Mouse (Mus musculus) embryonic facial prominence, embryonic 15.5 days (tissue): ENCODE results near the gene Iqcb1. TPM values are rescaled to one million over a fixed set of nuclear protein-coding genes. Genes with fewer than 3 reads are reported as not detected.
A peak's percentile ranks its signal among the peaks of the same experiment; 100 is the strongest.

Experiments used
- ATAC-seq: fragments of 200-750 bp; cut with Nextera tagmentation; 2 replicates; pipeline ENCODE4 v1.8.0; 2017; ENCODE audit warnings: low read depth, moderate TSS enrichment; ENCODE audit not compliant: insufficient number of reproducible peaks, low FRiP score, low TSS enrichment
- H3K27ac ChIP-seq: fragments of 300-500 bp; sonication (generic); replicated peaks from 2 replicates; pipeline ENCODE4 v1.5.1; 2015; ENCODE audit warnings: mild to moderate bottlenecking, inconsistent platforms
- H3K27me3 ChIP-seq: fragments of 300-500 bp; sonication (generic); 2 replicates; pipeline ENCODE4 v1.6.1; 2015; ENCODE audit warnings: inconsistent platforms
- H3K36me3 ChIP-seq: fragments of 300-500 bp; sonication (generic); 2 replicates; pipeline ENCODE4 v1.6.1; 2015; ENCODE audit warnings: mild to moderate bottlenecking, inconsistent platforms
- H3K4me1 ChIP-seq: fragments of 300-500 bp; sonication (generic); 2 replicates; pipeline ENCODE4 v1.6.1; 2015; ENCODE audit warnings: inconsistent platforms
- H3K4me2 ChIP-seq: fragments of 300-500 bp; sonication (generic); replicated peaks from 2 replicates; pipeline ENCODE4 v1.6.1; 2015; ENCODE audit warnings: mild to moderate bottlenecking, inconsistent platforms
- H3K4me3 ChIP-seq: fragments of 300-500 bp; sonication (generic); replicated peaks from 2 replicates; pipeline ENCODE4 v1.5.1; 2015; ENCODE audit warnings: mild to moderate bottlenecking, inconsistent platforms
- H3K9ac ChIP-seq: fragments of 300-500 bp; sonication (generic); 2 replicates; pipeline ENCODE4 v1.6.1; 2015; ENCODE audit warnings: inconsistent platforms
- H3K9me3 ChIP-seq: fragments of 300-500 bp; sonication (generic); replicated peaks from 2 replicates; pipeline ENCODE4 v1.6.1; 2016; ENCODE audit warnings: inconsistent platforms
- WGBS: fragments of 180-500 bp; shearing (Covaris S2); methylation state at CpG from one replicate; pipeline ENCODE4 v1.1.7; 2015; 5-methylcytosine and 5-hydroxymethylcytosine counted together
- polyA plus RNA-seq: library from polyadenylated mRNA; unstranded; fragments of >200 nt; fragmentation: Nextera tagmentation; extraction: Ambion mirVana; gene quantifications from 2 replicates; pipeline ENCODE4 v1.2.1, GENCODE M21; 2015

The Iqcb1 gene
- 36.5 and 38.2 TPM in 2 replicates for polyA plus RNA-seq

- Histone ChIP-seq H3K4me1 (0 out of 2 replicates have a peak, but pooled peaks cover 4% of the 10 kb centered on the region), H3K27me3 (no peaks in the 10 kb centered on the region), H3K9ac (peak within 1 kb of the TSS; percentile 82), H3K36me3 (no peaks in the 10 kb centered on the region), H3K4me3 (peak within 1 kb of the TSS; percentile 72), H3K4me2 (peak within 1 kb of the TSS; percentile 73), H3K27ac (peak within 1 kb of the TSS; percentile 65; the same call in 1 of the 2 replicates), H3K9me3 (no peaks in the 10 kb centered on the region)
- under 1% methylated on average over 61 of the region's 64 CpGs for WGBS
- ATAC-seq, result peak; percentile 98
Observed at GRCm38 (mm10) chr16:36828054-36828786, at the start of gene Iqcb1. Gene Iqcb1, plus strand, starts transcription at chr16:36828385.

DNA sequence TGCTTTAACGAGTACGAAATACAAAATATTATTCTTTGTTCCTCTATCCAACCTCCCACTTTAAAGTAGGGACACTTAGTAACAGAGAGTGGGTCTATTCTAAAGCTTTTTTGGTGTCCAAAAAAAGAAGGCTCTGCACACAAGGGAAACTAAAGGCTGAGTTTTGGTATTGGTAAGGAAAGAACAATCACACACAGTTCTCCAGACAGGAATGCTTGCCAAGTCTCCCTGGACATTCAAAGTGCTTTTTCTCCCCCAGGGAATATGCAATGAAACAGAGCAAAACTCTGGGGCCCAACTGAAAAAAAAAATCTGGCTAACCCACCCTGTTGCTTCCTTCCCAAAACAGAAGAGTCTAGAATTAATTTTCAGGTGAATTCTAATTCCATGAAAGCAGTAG is 44.0 kb upstream of the Iqcb1 start:
- ATAC-seq, result no peak
- 82% methylated on average over 2 of the region's 2 CpGs for WGBS
- peaks cover 9% of the 10 kb centered on the region; the same call in 1 of the 2 replicates for H3K4me1 ChIP-seq
- no peaks in the 10 kb centered on the region for H3K36me3 ChIP-seq
- 0 out of 2 replicates have a peak overlapping the region, but pooled peaks have one; percentile 14 for H3K4me3 ChIP-seq
- H3K27ac ChIP-seq, result no peak overlapping the region
- H3K9ac ChIP-seq, result no peak overlapping the region
- H3K27me3 ChIP-seq, result no peaks in the 10 kb centered on the region
- H3K4me2 ChIP-seq, result no peak overlapping the region
- H3K9me3 ChIP-seq, result no peaks in the 10 kb centered on the region

GRCm38 (mm10) chr16:36784594-36785313 is 43.4 kb upstream of the Iqcb1 start, which contains the start of gene Slc15a2:
Gene Slc15a2, minus strand, starts transcription at chr16:36784962.
- Histone ChIP-seq H3K4me1 (peaks cover 9% of the 10 kb centered on the region; the same call in 1 of the 2 replicates), H3K4me2 (peak within 1 kb of the TSS; percentile 34), H3K27me3 (no peaks in the 10 kb centered on the region), H3K9me3 (no peaks in the 10 kb centered on the region), H3K9ac (no peak within 1 kb of the TSS), H3K27ac (no peak within 1 kb of the TSS), H3K4me3 (0 out of 2 replicates have a peak within 1 kb of the TSS, but pooled peaks have one; percentile 14), H3K36me3 (no peaks in the 10 kb centered on the region)
- ATAC-seq, result no peak
- 50% methylated on average over 10 of the region's 10 CpGs for WGBS

DNA sequence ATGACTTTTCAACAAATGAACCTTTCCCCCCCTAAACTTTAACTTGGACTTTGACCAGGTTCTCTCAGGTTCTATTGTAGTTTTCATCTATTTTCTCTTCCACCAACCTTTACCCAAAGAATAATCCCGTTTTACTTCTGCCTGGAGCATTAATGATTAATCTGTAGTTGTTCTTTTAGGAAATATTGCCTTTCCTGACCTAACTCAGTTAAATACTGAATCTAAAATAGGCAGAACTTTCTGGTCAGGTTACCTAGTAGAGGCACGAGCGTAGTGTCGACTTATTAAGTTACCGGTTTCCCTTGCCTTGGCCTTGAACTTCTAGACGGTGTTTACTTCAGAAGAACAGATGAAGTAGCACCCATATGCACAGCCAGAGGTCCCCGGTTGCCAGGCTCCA is 41.7 kb upstream of the Iqcb1 start:
- WGBS, result 75% methylated on average over 7 of the region's 7 CpGs
- H3K36me3 ChIP-seq, result no peaks in the 10 kb centered on the region
- no peak overlapping the region for H3K9ac ChIP-seq
- no peak overlapping the region for H3K4me3 ChIP-seq
- peaks cover 9% of the 10 kb centered on the region; the same call in 1 of the 2 replicates for H3K4me1 ChIP-seq
- no peak for ATAC-seq
- no peaks in the 10 kb centered on the region for H3K27me3 ChIP-seq
- no peaks in the 10 kb centered on the region for H3K9me3 ChIP-seq
- no peak overlapping the region for H3K27ac ChIP-seq
- H3K4me2 ChIP-seq, result no peak overlapping the region

GRCm38 (mm10) chr16:36790166-36790565 is 38.0 kb upstream of the Iqcb1 start:
- no peaks in the 10 kb centered on the region for H3K27me3 ChIP-seq
- no peaks in the 10 kb centered on the region for H3K36me3 ChIP-seq
- 67% methylated on average over 4 of the region's 4 CpGs for WGBS
- no peak overlapping the region for H3K4me3 ChIP-seq
- no peak overlapping the region for H3K4me2 ChIP-seq
- H3K9me3 ChIP-seq, result no peaks in the 10 kb centered on the region
- no peak overlapping the region for H3K9ac ChIP-seq
- no peak for ATAC-seq
- H3K27ac ChIP-seq, result no peak overlapping the region
- H3K4me1 ChIP-seq, result no peaks in the 10 kb centered on the region

DNA sequence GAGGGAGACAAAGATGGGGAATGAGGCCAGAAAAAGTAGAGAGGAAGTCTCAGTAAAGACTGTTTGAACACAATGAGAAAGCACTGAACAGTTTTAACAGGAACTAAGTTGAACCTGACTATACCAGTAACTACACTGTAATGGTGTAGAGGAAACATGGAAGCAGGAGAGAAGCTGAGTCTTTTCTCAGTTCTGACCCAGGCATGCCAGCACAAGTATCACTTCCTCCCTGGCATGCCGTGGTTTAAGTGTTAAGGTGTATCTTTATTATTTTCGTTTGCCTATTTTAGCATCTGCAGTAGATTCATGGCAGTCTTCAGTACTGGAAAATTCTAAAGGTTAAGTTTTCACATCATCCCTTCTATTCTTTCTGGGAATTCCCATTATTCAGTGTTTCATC is 33.2 kb upstream of the Iqcb1 start:
- H3K27ac ChIP-seq, result no peak overlapping the region
- no peak overlapping the region for H3K9ac ChIP-seq
- ATAC-seq, result no peak
- H3K9me3 ChIP-seq, result no peaks in the 10 kb centered on the region
- no peaks in the 10 kb centered on the region for H3K27me3 ChIP-seq
- H3K4me3 ChIP-seq, result no peak overlapping the region
- H3K4me2 ChIP-seq, result no peak overlapping the region
- no peaks in the 10 kb centered on the region for H3K4me1 ChIP-seq
- WGBS, result 73% methylated on average over 2 of the region's 2 CpGs
- H3K36me3 ChIP-seq, result no peaks in the 10 kb centered on the region

GRCm38 (mm10) chr16:36798334-36798733 is 29.9 kb upstream of the Iqcb1 start:
- no peaks in the 10 kb centered on the region for H3K36me3 ChIP-seq
- no peak overlapping the region for H3K9ac ChIP-seq
- H3K27ac ChIP-seq, result no peak overlapping the region
- H3K4me1 ChIP-seq, result no peaks in the 10 kb centered on the region
- H3K9me3 ChIP-seq, result no peaks in the 10 kb centered on the region
- 60% methylated on average over 2 of the region's 2 CpGs for whole genome bisulfite sequencing
- no peak for ATAC-seq
- H3K27me3 ChIP-seq, result no peaks in the 10 kb centered on the region
- H3K4me3 ChIP-seq, result no peak overlapping the region
- no peak overlapping the region for H3K4me2 ChIP-seq

DNA sequence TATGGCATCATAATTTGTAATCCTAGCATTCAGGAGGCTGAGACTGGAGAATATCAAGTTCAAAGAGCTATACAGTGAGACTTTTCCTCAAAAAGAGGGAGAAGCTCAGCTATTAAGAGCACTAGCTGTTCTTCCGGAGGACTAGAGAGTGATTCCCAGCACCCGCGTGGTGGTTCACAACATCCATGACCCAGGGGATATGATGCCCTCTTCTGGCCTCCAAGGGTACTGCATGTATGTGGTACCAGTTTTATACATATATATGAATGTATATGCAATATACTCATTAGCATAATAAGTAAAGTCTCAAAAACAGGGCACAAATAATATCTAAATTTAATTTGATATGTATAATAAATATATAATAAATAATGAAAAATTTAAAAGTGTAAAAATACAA is 25.8 kb upstream of the Iqcb1 start:
- H3K27ac ChIP-seq, result no peak overlapping the region
- no peaks in the 10 kb centered on the region for H3K27me3 ChIP-seq
- no peaks in the 10 kb centered on the region for H3K36me3 ChIP-seq
- H3K4me2 ChIP-seq, result no peak overlapping the region
- no peaks in the 10 kb centered on the region for H3K4me1 ChIP-seq
- H3K9me3 ChIP-seq, result no peaks in the 10 kb centered on the region
- 83% methylated on average over 3 of the region's 3 CpGs for WGBS
- no peak overlapping the region for H3K4me3 ChIP-seq
- H3K9ac ChIP-seq, result no peak overlapping the region
- no peak for ATAC-seq

DNA sequence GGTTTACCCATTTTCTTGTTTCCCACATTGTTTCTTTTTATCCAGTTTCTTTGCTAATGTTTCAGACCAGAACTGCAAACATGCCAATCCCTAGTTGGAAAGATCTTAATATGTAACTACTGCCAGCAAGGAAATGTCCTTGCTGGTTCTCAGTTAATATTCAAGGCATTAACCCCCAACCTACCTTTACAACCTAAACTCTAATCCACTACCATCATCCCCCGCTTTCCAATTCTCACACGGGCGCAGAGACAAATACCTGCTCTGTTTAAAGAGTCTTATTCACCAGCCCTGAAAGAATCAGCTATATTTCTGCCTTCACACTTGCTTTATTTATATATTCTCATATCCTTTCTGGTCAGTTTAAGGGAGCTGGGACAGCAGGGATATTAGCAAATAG is 19.6 kb upstream of the Iqcb1 start:
- no peaks in the 10 kb centered on the region for H3K9me3 ChIP-seq
- H3K4me3 ChIP-seq, result no peak overlapping the region
- no peak overlapping the region for H3K9ac ChIP-seq
- 80% methylated on average over 3 of the region's 3 CpGs for WGBS
- H3K4me2 ChIP-seq, result no peak overlapping the region
- H3K27me3 ChIP-seq, result no peaks in the 10 kb centered on the region
- H3K27ac ChIP-seq, result no peak overlapping the region
- no peaks in the 10 kb centered on the region for H3K36me3 ChIP-seq
- ATAC-seq, result no peak
- no peaks in the 10 kb centered on the region for H3K4me1 ChIP-seq

DNA sequence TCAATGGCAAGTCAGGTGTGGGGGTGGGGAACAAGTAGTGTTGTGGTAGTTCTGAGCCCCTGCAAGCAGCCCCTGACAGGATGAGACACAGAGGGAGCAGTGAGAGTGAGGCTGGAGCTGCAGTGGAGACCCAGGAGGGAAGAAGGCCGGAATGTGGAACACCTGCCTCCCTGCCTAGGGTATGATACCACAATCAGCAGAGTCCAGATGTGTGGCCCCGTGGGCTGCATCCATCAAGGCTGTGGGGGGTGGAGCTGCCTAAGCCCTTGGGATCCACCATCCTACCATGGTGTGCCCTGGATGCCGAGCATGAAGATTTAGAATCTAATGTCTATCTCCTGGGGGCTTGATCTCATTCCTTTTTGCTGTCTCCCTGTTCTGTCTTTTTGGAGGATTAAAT is 14.5 kb upstream of the Iqcb1 start:
- Histone ChIP-seq H3K27me3 (no peaks in the 10 kb centered on the region), H3K4me3 (no peak overlapping the region), H3K4me2 (no peak overlapping the region), H3K9ac (no peak overlapping the region), H3K4me1 (no peaks in the 10 kb centered on the region), H3K27ac (no peak overlapping the region), H3K36me3 (no peaks in the 10 kb centered on the region), H3K9me3 (no peaks in the 10 kb centered on the region)
- WGBS, result 48% methylated on average over 3 of the region's 3 CpGs
- no peak for ATAC-seq

DNA sequence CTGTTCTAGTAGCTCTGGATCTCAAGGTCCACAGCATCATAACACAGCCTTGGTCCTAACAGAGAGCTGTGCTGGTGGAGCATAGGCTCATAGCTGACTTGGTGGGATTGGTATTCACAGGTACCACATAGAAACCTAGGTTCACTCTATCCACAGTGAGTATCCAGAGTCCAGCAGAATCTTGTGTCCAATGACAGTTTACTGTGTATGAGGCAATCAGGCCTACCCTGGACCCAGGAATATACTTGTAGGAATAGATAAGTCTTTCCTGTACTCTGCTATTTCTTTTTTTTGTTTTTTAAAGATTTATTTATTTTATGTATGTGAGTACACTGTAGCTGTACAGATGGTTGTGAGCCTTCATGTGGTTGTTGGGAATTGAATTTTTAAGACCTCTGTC is 11.3 kb upstream of the Iqcb1 start:
- no peak overlapping the region for H3K9ac ChIP-seq
- ATAC-seq, result no peak

More for the DNA sequence above, 11.3 kb upstream of the Iqcb1 start:
- Histone ChIP-seq H3K36me3 (no peaks in the 10 kb centered on the region), H3K27ac (no peak overlapping the region), H3K4me1 (no peaks in the 10 kb centered on the region), H3K4me2 (no peak overlapping the region), H3K9me3 (no peaks in the 10 kb centered on the region), H3K27me3 (no peaks in the 10 kb centered on the region), H3K4me3 (no peak overlapping the region)
